Mouse (Mus musculus) hindbrain, embryonic 14.5 days (tissue): ENCODE data around the gene Etnk1. TPM values are rescaled to one million over a fixed set of nuclear protein-coding genes. Genes with fewer than 3 reads are reported as not detected.
"Not testable (repeated sequence)": the region's sequence is repeated elsewhere in the genome, so short reads cannot be mapped to it uniquely, and the experiment has no call there.

ENCODE experiments used
- ATAC-seq: fragments of 200-750 bp; cut with Nextera tagmentation; 2 replicates; pipeline ENCODE4 v1.8.0; 2017; ENCODE audit warnings: moderate number of reproducible peaks, mild to moderate bottlenecking, moderate TSS enrichment, moderate library complexity; ENCODE audit not compliant: low FRiP score
- DNase-seq: peaks from one replicate; pipeline ENCODE4 v3.0.0-alpha.2; 2015; ENCODE audit warnings: low spot score
- H3K27ac ChIP-seq: fragments of 300-500 bp; sonication (generic); 2 replicates; pipeline ENCODE4 v1.5.1; 2014; ENCODE audit warnings: mild to moderate bottlenecking, moderate library complexity
- H3K27me3 ChIP-seq: fragments of 300-500 bp; sonication (generic); 2 replicates; pipeline ENCODE4 v1.6.1; 2014; ENCODE audit warnings: mild to moderate bottlenecking, low read length, mixed read lengths; ENCODE audit not compliant: control insufficient read depth, insufficient read depth
- H3K36me3 ChIP-seq: fragments of 300-500 bp; sonication (generic); replicated peaks from 2 replicates; pipeline ENCODE4 v1.6.1; 2014; ENCODE audit not compliant: control insufficient read depth, insufficient read depth
- H3K4me1 ChIP-seq: fragments of 300-500 bp; sonication (generic); replicated peaks from 2 replicates; pipeline ENCODE4 v1.6.1; 2014; ENCODE audit warnings: antibody characterized with exemption, low read length, mixed read lengths; ENCODE audit not compliant: control insufficient read depth, insufficient read depth
- H3K4me2 ChIP-seq: fragments of 300-500 bp; sonication (generic); replicated peaks from 2 replicates; pipeline ENCODE4 v1.6.1; 2014; ENCODE audit warnings: mild to moderate bottlenecking, moderate library complexity
- H3K4me3 ChIP-seq: fragments of 300-500 bp; sonication (generic); replicated peaks from 2 replicates; pipeline ENCODE4 v1.5.1; 2014; ENCODE audit warnings: mild to moderate bottlenecking, low read length
- H3K9ac ChIP-seq: fragments of 300-500 bp; sonication (generic); 2 replicates; pipeline ENCODE4 v1.6.1; 2014
- H3K9me3 ChIP-seq: fragments of 300-500 bp; sonication (generic); 2 replicates; pipeline ENCODE4 v1.6.1; 2016; ENCODE audit warnings: low read length; ENCODE audit not compliant: control insufficient read depth
- WGBS: fragments of 180-500 bp; shearing (Covaris S2); extraction: QIAGEN DNeasy Blood & Tissue Kit; methylation state at CpG from one replicate; pipeline ENCODE4 v1.1.7; 2014; 5-methylcytosine and 5-hydroxymethylcytosine counted together
- polyA plus RNA-seq: library from polyadenylated mRNA; unstranded; fragments of >200 nt; fragmentation: Nextera tagmentation; extraction: Ambion mirVana; gene quantifications from 2 replicates; pipeline ENCODE4 v1.2.1, GENCODE M21; 2014

The Etnk1 gene
- polyA plus RNA-seq, 1 experiment from 2014 or later = 62.1 TPM

- Histone ChIP-seq H3K4me3 (no peak overlapping the region), H3K36me3 (no peaks in the 10 kb centered on the region), H3K9ac (no peak overlapping the region), H3K27me3 (no peaks in the 10 kb centered on the region), H3K27ac (no peak overlapping the region), H3K4me1 (no peaks in the 10 kb centered on the region), H3K9me3 (no peaks in the 10 kb centered on the region), H3K4me2 (no peak overlapping the region)
- 100% methylated on average over 7 of the region's 7 CpGs for WGBS
- no peak for DNase-seq
- no peak for ATAC-seq
These were observed 30.3 kb upstream of the Etnk1 start for GRCm38 (mm10) chr6:143136688-143137087.

- WGBS = 80% methylated on average over 5 of the region's 5 CpGs
- H3K9me3 ChIP-seq = no peaks in the 10 kb centered on the region
- no peak overlapping the region for H3K4me3 ChIP-seq
- no peaks in the 10 kb centered on the region for H3K27me3 ChIP-seq
- DNase-seq (no peak), ATAC-seq (no peak)
- H3K4me1 ChIP-seq = no peaks in the 10 kb centered on the region
- H3K36me3 ChIP-seq = no peaks in the 10 kb centered on the region
- no peak overlapping the region for H3K4me2 ChIP-seq
- H3K27ac ChIP-seq = no peak overlapping the region
- no peak overlapping the region for H3K9ac ChIP-seq
These were observed 29.7 kb upstream of the Etnk1 start for GRCm38 (mm10) chr6:143137341-143137740.

- no peaks in the 10 kb centered on the region for H3K9me3 ChIP-seq
- H3K4me3 ChIP-seq = no peak overlapping the region
- H3K4me2 ChIP-seq = no peak overlapping the region
- no peaks in the 10 kb centered on the region for H3K4me1 ChIP-seq
- ATAC-seq (no peak), DNase-seq (no peak)
- WGBS = 87% methylated on average over 2 of the region's 2 CpGs
- H3K36me3 ChIP-seq = no peaks in the 10 kb centered on the region
- H3K27ac ChIP-seq = no peak overlapping the region
- no peak overlapping the region for H3K9ac ChIP-seq
- H3K27me3 ChIP-seq = no peaks in the 10 kb centered on the region
These were observed 27.6 kb upstream of the Etnk1 start for GRCm38 (mm10) chr6:143139417-143139816.

- Histone ChIP-seq H3K4me2 (no peak overlapping the region), H3K9me3 (no peaks in the 10 kb centered on the region), H3K36me3 (no peaks in the 10 kb centered on the region), H3K4me1 (no peaks in the 10 kb centered on the region), H3K4me3 (no peak overlapping the region), H3K27me3 (no peaks in the 10 kb centered on the region), H3K9ac (no peak overlapping the region), H3K27ac (no peak overlapping the region)
- WGBS = 81% methylated on average over 9 of the region's 9 CpGs
- DNase-seq (no peak), ATAC-seq (no peak)
These were observed 26.1 kb upstream of the Etnk1 start for GRCm38 (mm10) chr6:143140884-143141283.

- H3K9me3 ChIP-seq, H3K27ac ChIP-seq, DNase-seq, H3K4me2 ChIP-seq, H3K36me3 ChIP-seq, ATAC-seq, H3K27me3 ChIP-seq, H3K9ac ChIP-seq, H3K4me3 ChIP-seq, H3K4me1 ChIP-seq: not testable (repeated sequence)
- WGBS = 82% methylated on average over 10 of the region's 10 CpGs
These were observed 25.1 kb upstream of the Etnk1 start for GRCm38 (mm10) chr6:143141624-143142592.

GRCm38 (mm10) chr6:143142861-143143260 lies 24.2 kb upstream of the Etnk1 start:
- Histone ChIP-seq H3K27ac (no peak overlapping the region), H3K9me3 (no peaks in the 10 kb centered on the region), H3K4me1 (no peaks in the 10 kb centered on the region), H3K4me2 (no peak overlapping the region), H3K27me3 (no peaks in the 10 kb centered on the region), H3K9ac (no peak overlapping the region), H3K36me3 (no peaks in the 10 kb centered on the region), H3K4me3 (no peak overlapping the region)
- DNase-seq (no peak), ATAC-seq (no peak)
- 93% methylated on average over 4 of the region's 4 CpGs for WGBS

GRCm38 (mm10) chr6:143143321-143143720 lies 23.7 kb upstream of the Etnk1 start:
- Histone ChIP-seq H3K9ac (no peak overlapping the region), H3K27me3 (no peaks in the 10 kb centered on the region), H3K4me1 (no peaks in the 10 kb centered on the region), H3K4me3 (peak overlapping the region; percentile 32), H3K36me3 (no peaks in the 10 kb centered on the region), H3K9me3 (no peaks in the 10 kb centered on the region), H3K4me2 (peak overlapping the region; percentile 56; the same call in 1 of the 2 replicates), H3K27ac (no peak overlapping the region)
- ATAC-seq (no peak), DNase-seq (no peak)
- WGBS = 74% methylated on average over 9 of the region's 9 CpGs

GRCm38 (mm10) chr6:143143775-143144273 lies 23.2 kb upstream of the Etnk1 start:
- no peak overlapping the region for H3K27ac ChIP-seq
- no peaks in the 10 kb centered on the region for H3K4me1 ChIP-seq
- H3K4me2 ChIP-seq = peak overlapping the region; percentile 56
- peak; percentile 48; the same call in 1 of the 2 replicates for ATAC-seq
- no peaks in the 10 kb centered on the region for H3K9me3 ChIP-seq
- no peaks in the 10 kb centered on the region for H3K27me3 ChIP-seq
- WGBS = 24% methylated on average over 19 of the region's 19 CpGs
- no peaks in the 10 kb centered on the region for H3K36me3 ChIP-seq
- peak overlapping the region; percentile 39 for H3K9ac ChIP-seq
- DNase-seq = no peak
- H3K4me3 ChIP-seq = peak overlapping the region; percentile 32

- Histone ChIP-seq H3K4me1 (no peaks in the 10 kb centered on the region), H3K9ac (no peak overlapping the region), H3K4me3 (no peak overlapping the region), H3K9me3 (no peaks in the 10 kb centered on the region), H3K4me2 (no peak overlapping the region), H3K36me3 (no peaks in the 10 kb centered on the region), H3K27ac (no peak overlapping the region), H3K27me3 (no peaks in the 10 kb centered on the region)
- WGBS = 82% methylated on average over 2 of the region's 2 CpGs
- ATAC-seq (no peak), DNase-seq (no peak)
These were observed 22.5 kb upstream of the Etnk1 start for GRCm38 (mm10) chr6:143144556-143144955.
